Mouse (Mus musculus): ENCODE data around the gene Gm20479. TPM values are rescaled to one million over a fixed set of nuclear protein-coding genes. Genes with fewer than 3 reads are reported as not detected.
A peak's percentile ranks its signal among the peaks of the same experiment; 100 is the strongest.

Gene Gm20479
- polyA plus RNA-seq, 2 experiments = not detected

DNA sequence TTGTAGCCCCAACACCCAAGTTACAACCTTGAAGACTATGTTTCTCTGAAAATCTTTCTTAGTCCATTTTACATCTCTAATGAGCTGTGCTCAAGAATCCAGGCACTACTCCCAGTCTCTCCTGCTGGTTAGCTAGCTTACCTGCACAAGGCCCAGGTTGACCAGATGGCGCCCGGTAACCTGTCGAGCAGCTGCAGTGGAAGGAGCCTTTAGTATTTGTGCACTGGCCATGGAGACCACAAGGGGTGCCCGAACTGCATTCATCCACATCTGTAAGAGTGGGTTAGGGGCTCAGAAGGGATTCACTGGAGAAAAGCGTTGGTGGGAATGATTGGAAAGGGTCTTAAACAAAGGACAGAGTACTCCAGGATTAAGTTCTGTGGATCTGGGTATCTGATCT, 34.2 kb downstream of the Gm20479 start:
- ATAC-seq (ENCODE audit: low FRiP score, low read depth) (no peak), DNase-seq (ENCODE audit: low spot score) (no peak)
- Histone ChIP-seq H3K4me2 (replicated peaks; ENCODE audit: low read depth, low read length, severe bottlenecking) (no peak overlapping the region), H3K9me3 (ENCODE audit: control insufficient read depth, low read length) (no peaks in the 10 kb centered on the region), H3K36me3 (ENCODE audit: control insufficient read depth, insufficient read depth, low read length) (peaks cover 8% of the 10 kb centered on the region), H3K4me1 (ENCODE audit: control insufficient read depth, insufficient read depth, low read length) (peaks cover 9% of the 10 kb centered on the region; the same call in 1 of the 2 replicates), H3K4me3 (replicated peaks; ENCODE audit: low read length) (no peak overlapping the region), H3K27ac (replicated peaks; ENCODE audit: low read depth, low read length) (no peak overlapping the region), H3K27me3 (ENCODE audit: control insufficient read depth, insufficient read depth, low read length) (peaks cover 18% of the 10 kb centered on the region), H3K9ac (ENCODE audit: low read depth, low read length, severe bottlenecking) (no peak overlapping the region)
- no peak for TF ChIP-seq POLR2A (IDR thresholded peaks at IDR 0.05; ENCODE audit: borderline replicate concordance, extremely low read depth, insufficient read depth, insufficient read length)
- WGBS = 93% methylated on average over 5 of the region's 5 CpGs

- H3K27ac ChIP-seq (replicated peaks; ENCODE audit: low read depth, low read length) = no peak overlapping the region
- WGBS = 26% methylated on average over 13 of the region's 13 CpGs
- ATAC-seq (ENCODE audit: low FRiP score, low read depth) (no peak), DNase-seq (ENCODE audit: low spot score) (no peak)
- H3K4me2 ChIP-seq (replicated peaks; ENCODE audit: low read depth, low read length, severe bottlenecking) = no peak overlapping the region
- H3K27me3 ChIP-seq (ENCODE audit: control insufficient read depth, insufficient read depth, low read length) = peaks cover 14% of the 10 kb centered on the region
- H3K4me3 ChIP-seq (replicated peaks; ENCODE audit: low read length) = no peak overlapping the region
- peaks cover 5% of the 10 kb centered on the region for H3K36me3 ChIP-seq (ENCODE audit: control insufficient read depth, insufficient read depth, low read length)
- peaks cover 9% of the 10 kb centered on the region; the same call in 1 of the 2 replicates for H3K4me1 ChIP-seq (ENCODE audit: control insufficient read depth, insufficient read depth, low read length)
- TF ChIP-seq POLR2A (IDR thresholded peaks at IDR 0.05; ENCODE audit: borderline replicate concordance, extremely low read depth, insufficient read depth, insufficient read length) = no peak
- H3K9me3 ChIP-seq (ENCODE audit: control insufficient read depth, low read length) = no peaks in the 10 kb centered on the region
- H3K9ac ChIP-seq (ENCODE audit: low read depth, low read length, severe bottlenecking) = no peak overlapping the region
Measured at GRCm38 (mm10) chr7:27322291-27322690, 34.9 kb downstream of the Gm20479 start.

- TF ChIP-seq POLR2A (IDR thresholded peaks at IDR 0.05; ENCODE audit: borderline replicate concordance, extremely low read depth, insufficient read depth, insufficient read length) = no peak
- DNase-seq (ENCODE audit: low spot score) (no peak), ATAC-seq (ENCODE audit: low FRiP score, low read depth) (no peak)
- 91% methylated on average over 22 of the region's 22 CpGs for WGBS
- peaks cover 3% of the 10 kb centered on the region; the same call in 1 of the 2 replicates for H3K9me3 ChIP-seq (ENCODE audit: control insufficient read depth, low read length)
- H3K4me3 ChIP-seq (replicated peaks; ENCODE audit: low read length) = no peak overlapping the region
- H3K27ac ChIP-seq (replicated peaks; ENCODE audit: low read depth, low read length) = no peak overlapping the region
- no peaks in the 10 kb centered on the region for H3K4me1 ChIP-seq (ENCODE audit: control insufficient read depth, insufficient read depth, low read length)
- H3K4me2 ChIP-seq (replicated peaks; ENCODE audit: low read depth, low read length, severe bottlenecking) = no peak overlapping the region
- H3K36me3 ChIP-seq (ENCODE audit: control insufficient read depth, insufficient read depth, low read length) = peaks cover 4% of the 10 kb centered on the region; the same call in 1 of the 2 replicates
- H3K9ac ChIP-seq (ENCODE audit: low read depth, low read length, severe bottlenecking) = no peak overlapping the region
- no peaks in the 10 kb centered on the region for H3K27me3 ChIP-seq (ENCODE audit: control insufficient read depth, insufficient read depth, low read length)
Measured at GRCm38 (mm10) chr7:27319411-27319810, 37.8 kb downstream of the Gm20479 start.

GRCm38 (mm10) chr7:27315958-27316357, 41.3 kb downstream of the Gm20479 start:
- no peak overlapping the region for H3K4me3 ChIP-seq (replicated peaks; ENCODE audit: low read length)
- ATAC-seq (ENCODE audit: low FRiP score, low read depth) = peak; percentile 85
- 44% methylated on average over 7 of the region's 7 CpGs for WGBS

GRCm38 (mm10) chr7:27314393-27314792, 42.8 kb downstream of the Gm20479 start:
- DNase-seq (ENCODE audit: low spot score) (no peak), ATAC-seq (ENCODE audit: low FRiP score, low read depth) (no peak)
- Histone ChIP-seq H3K27me3 (ENCODE audit: control insufficient read depth, insufficient read depth, low read length) (no peaks in the 10 kb centered on the region; the same call in 1 of the 2 replicates), H3K9ac (ENCODE audit: low read depth, low read length, severe bottlenecking) (no peak overlapping the region), H3K9me3 (ENCODE audit: control insufficient read depth, low read length) (peaks cover 13% of the 10 kb centered on the region; the same call in 1 of the 2 replicates), H3K4me2 (replicated peaks; ENCODE audit: low read depth, low read length, severe bottlenecking) (no peak overlapping the region), H3K36me3 (ENCODE audit: control insufficient read depth, insufficient read depth, low read length) (no peaks in the 10 kb centered on the region), H3K27ac (replicated peaks; ENCODE audit: low read depth, low read length) (no peak overlapping the region), H3K4me1 (ENCODE audit: control insufficient read depth, insufficient read depth, low read length) (no peaks in the 10 kb centered on the region; the same call in 1 of the 2 replicates), H3K4me3 (replicated peaks; ENCODE audit: low read length) (no peak overlapping the region)
- TF ChIP-seq POLR2A (IDR thresholded peaks at IDR 0.05; ENCODE audit: borderline replicate concordance, extremely low read depth, insufficient read depth, insufficient read length) = no peak
- WGBS = 92% methylated on average over 3 of the region's 3 CpGs

More at GRCm38 (mm10) chr7:27315958-27316357, 41.3 kb downstream of the Gm20479 start:
- no peak for TF ChIP-seq POLR2A (IDR thresholded peaks at IDR 0.05; ENCODE audit: borderline replicate concordance, extremely low read depth, insufficient read depth, insufficient read length)
- DNase-seq (ENCODE audit: low spot score) = no peak
- peaks cover 13% of the 10 kb centered on the region; the same call in 1 of the 2 replicates for H3K9me3 ChIP-seq (ENCODE audit: control insufficient read depth, low read length)
- H3K27ac ChIP-seq (replicated peaks; ENCODE audit: low read depth, low read length) = no peak overlapping the region
- H3K4me1 ChIP-seq (ENCODE audit: control insufficient read depth, insufficient read depth, low read length) = no peaks in the 10 kb centered on the region
- H3K4me2 ChIP-seq (replicated peaks; ENCODE audit: low read depth, low read length, severe bottlenecking) = no peak overlapping the region
- no peaks in the 10 kb centered on the region; the same call in 1 of the 2 replicates for H3K27me3 ChIP-seq (ENCODE audit: control insufficient read depth, insufficient read depth, low read length)
- no peaks in the 10 kb centered on the region for H3K36me3 ChIP-seq (ENCODE audit: control insufficient read depth, insufficient read depth, low read length)
- H3K9ac ChIP-seq (ENCODE audit: low read depth, low read length, severe bottlenecking) = no peak overlapping the region

Data from limb, embryonic 14.5 days (tissue).